Comparison of ENCODE assay signal across 19 mouse cellular contexts in the genomic region with DNA sequence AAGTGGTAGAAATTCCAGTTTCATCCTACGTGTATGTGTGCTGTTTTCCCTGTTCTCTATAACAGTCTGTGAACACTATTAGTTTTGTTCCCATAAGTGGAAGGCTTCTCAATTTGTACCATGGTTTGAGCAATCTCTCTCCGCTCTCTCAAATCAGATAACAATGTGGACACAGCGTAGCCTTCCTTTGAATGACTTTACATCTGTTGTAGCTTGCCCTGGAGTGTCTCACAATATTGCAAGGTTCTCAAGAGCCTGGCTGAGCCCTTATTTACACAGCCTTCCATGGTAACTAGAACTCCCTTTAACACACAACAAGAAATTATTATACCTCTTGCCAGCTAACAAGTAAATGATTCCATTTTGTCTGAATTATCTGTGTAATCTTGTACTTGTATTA.
A peak's percentile ranks its signal among the peaks of the same experiment; 100 is the strongest.
DNase-seq lines count a peak whose midpoint lies in the region; ATAC-seq and TF ChIP-seq lines count a peak whose summit lies in the region.
"Had no signal": no experiment of that assay in that cellular context is flagged by ENCODE, and none has a peak within 500 bp of the region (broad histone marks: within the 10 kb centered on the region; RNA-seq: fewer than 3 reads in every experiment).

No protein-coding gene starts in this region.

- H3K9me3 ChIP-seq in lung, embryonic 15.5 days, result no peaks in the 10 kb centered on the region
- no peaks in the 10 kb centered on the region for H3K9me3 ChIP-seq in lung, postnatal 0 days (ENCODE audit: low read length)
- no peaks in the 10 kb centered on the region for H3K9me3 ChIP-seq in forebrain, embryonic 13.5 days (replicated peaks)
- H3K9me3 ChIP-seq: embryonic facial prominence, embryonic 15.5 days; forebrain, embryonic 12.5 days; heart, embryonic 15.5 days had no signal

- peaks cover 4% of the 10 kb centered on the region; the same call in 1 of the 2 replicates for H3K4me1 ChIP-seq in lung, embryonic 15.5 days
- no peaks in the 10 kb centered on the region for H3K4me1 ChIP-seq in lung, postnatal 0 days (ENCODE audit: insufficient read depth, low read depth, low read length)
- peaks cover 13% of the 10 kb centered on the region; the same call in 1 of the 2 replicates for H3K4me1 ChIP-seq in forebrain, embryonic 13.5 days
- H3K4me1 ChIP-seq: embryonic facial prominence, embryonic 15.5 days; heart, embryonic 15.5 days had no signal

- no peaks in the 10 kb centered on the region for H3K27me3 ChIP-seq in lung, embryonic 15.5 days
- no peaks in the 10 kb centered on the region for H3K27me3 ChIP-seq in lung, postnatal 0 days (replicated peaks; ENCODE audit: insufficient read depth, low read length)
- no peaks in the 10 kb centered on the region for H3K27me3 ChIP-seq in forebrain, embryonic 13.5 days
- H3K27me3 ChIP-seq: embryonic facial prominence, embryonic 15.5 days; forebrain, embryonic 12.5 days; heart, embryonic 15.5 days had no signal

- H3K36me3 ChIP-seq in lung, embryonic 15.5 days, result no peaks in the 10 kb centered on the region
- no peaks in the 10 kb centered on the region for H3K36me3 ChIP-seq in lung, postnatal 0 days (ENCODE audit: insufficient read depth, low read length)
- no peaks in the 10 kb centered on the region for H3K36me3 ChIP-seq in forebrain, embryonic 13.5 days (ENCODE audit: poor library complexity, severe bottlenecking)
- H3K36me3 ChIP-seq: embryonic facial prominence, embryonic 15.5 days; forebrain, embryonic 12.5 days; heart, embryonic 15.5 days had no signal

- peak; percentile 77; the same call in 1 of the 2 replicates for ATAC-seq in lung, embryonic 15.5 days (ENCODE audit: borderline replicate concordance, extremely low read depth, low FRiP score, low TSS enrichment)
- peak; percentile 94 for ATAC-seq in lung, postnatal 0 days
- ATAC-seq in forebrain, embryonic 13.5 days, result no peak
- ATAC-seq: forebrain, postnatal 0 days; hindbrain, embryonic 16.5 days had no signal

- H3K4me3 ChIP-seq in lung, embryonic 15.5 days, result no peak overlapping the region
- H3K4me3 ChIP-seq in lung, postnatal 0 days (ENCODE audit: low read depth, low read length), result no peak overlapping the region
- no peak overlapping the region for H3K4me3 ChIP-seq in forebrain, embryonic 13.5 days
- H3K4me3 ChIP-seq: embryonic facial prominence, embryonic 15.5 days; erythroblast, embryonic 14.5 days; forebrain, embryonic 12.5 days; heart, adult 2 months; heart, embryonic 15.5 days had no signal

- no peak for DNase-seq in lung, postnatal 10 days
- peak; percentile 21 for DNase-seq in fat pad, adult 2 months (ENCODE audit: extremely low read depth, low read depth, low spot score)
- DNase-seq in lung, postnatal 0 days (ENCODE audit: low spot score), result peak; percentile 73
- no peak for DNase-seq in embryo, embryonic 9.5 days (ENCODE audit: extremely low spot score)
- DNase-seq: adrenal gland, adult 8-10 months; adrenal gland, postnatal 36 days; cerebellum, adult 2 months; cerebellum, postnatal 10 days; forebrain, postnatal 0 days; gastrocnemius, postnatal 14 days had no signal

- no peak overlapping the region for H3K9ac ChIP-seq in lung, embryonic 15.5 days
- no peak overlapping the region for H3K9ac ChIP-seq in lung, postnatal 0 days (replicated peaks; ENCODE audit: low read depth)
- no peak overlapping the region for H3K9ac ChIP-seq in forebrain, embryonic 13.5 days
- H3K9ac ChIP-seq: embryonic facial prominence, embryonic 15.5 days; forebrain, embryonic 12.5 days; forebrain, postnatal 0 days; heart, embryonic 15.5 days had no signal

- no peak for TF ChIP-seq CTCF in lung, postnatal 0 days (IDR thresholded peaks at IDR 0.05)

- TF ChIP-seq EP300 in lung, postnatal 0 days (IDR thresholded peaks at IDR 0.05), result peak; percentile 27; the same call in 1 of the 2 replicates

- H3K4me2 ChIP-seq in lung, embryonic 15.5 days, result no peak overlapping the region
- H3K4me2 ChIP-seq in lung, postnatal 0 days (replicated peaks; ENCODE audit: low read depth, low read length), result no peak overlapping the region
- H3K4me2 ChIP-seq in forebrain, embryonic 13.5 days, result no peak overlapping the region
- H3K4me2 ChIP-seq: embryonic facial prominence, embryonic 15.5 days; forebrain, embryonic 12.5 days; heart, embryonic 11.5 days; heart, embryonic 15.5 days had no signal

- 53% methylated on average over 3 of the region's 3 CpGs for WGBS in lung, embryonic 15.5 days
- 51% methylated on average over 3 of the region's 3 CpGs for WGBS in lung, postnatal 0 days
- 67% methylated on average over 3 of the region's 3 CpGs for WGBS in forebrain, embryonic 13.5 days

- H3K27ac ChIP-seq in lung, embryonic 15.5 days, result no peak overlapping the region
- H3K27ac ChIP-seq in lung, postnatal 0 days (ENCODE audit: low read length), result no peak overlapping the region
- H3K27ac ChIP-seq in forebrain, embryonic 13.5 days, result no peak overlapping the region
- H3K27ac ChIP-seq: embryonic facial prominence, embryonic 15.5 days; forebrain, embryonic 12.5 days; heart, adult 2 months; heart, embryonic 15.5 days had no signal

Comparison
In these comparisons a context has a peak if more than half of its experiments do, and no peak if none do; other contexts are left out.
1. DNase-seq: peak in fat pad, adult 2 months (single experiment) and lung, postnatal 0 days (single experiment); none in lung, postnatal 10 days (single experiment) and embryo, embryonic 9.5 days (single experiment).